Mouse (Mus musculus) embryonic fibroblast, embryonic 13.5 days (primary cell): ENCODE data around the gene Eif2b1.

Source experiments
- CTCF ChIP-seq: IDR thresholded peaks from 2 replicates; pipeline ENCODE4 v1.5.1; 2011; ENCODE audit warnings: mild to moderate bottlenecking, control low read depth, low read length, moderate library complexity, borderline replicate concordance; ENCODE audit not compliant: insufficient read depth
- POLR2A ChIP-seq: IDR thresholded peaks from 2 replicates; pipeline ENCODE4 v1.6.1; 2011; ENCODE audit warnings: low read depth, mild to moderate bottlenecking, control low read depth, low read length, moderate library complexity

DNA sequence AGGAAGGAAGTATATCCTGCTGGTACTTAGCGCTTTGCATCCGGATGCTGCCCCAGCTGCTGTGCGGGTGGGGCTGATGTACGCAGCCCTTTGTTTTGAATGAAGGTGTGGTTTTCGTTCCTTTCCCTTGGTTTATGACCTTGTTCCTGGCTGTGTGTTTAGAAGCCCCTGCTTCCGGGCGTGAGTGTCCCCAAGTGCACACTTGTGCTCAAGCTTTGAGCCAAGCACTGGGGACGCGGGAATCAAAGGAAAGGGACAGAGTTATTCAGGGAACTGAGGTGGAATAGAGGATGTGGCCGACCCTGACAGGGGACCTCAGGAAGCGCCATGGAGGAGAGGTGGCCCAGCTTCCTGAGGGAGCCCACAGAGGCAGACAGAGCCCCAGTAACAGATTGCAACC is 35.8 kb upstream of the Eif2b1 start:
- TF ChIP-seq POLR2A (no peak), CTCF (no peak)
